Mouse (Mus musculus): ENCODE measurements at regions not wholly inside any gene's neighbourhood (a gene's known extent, or its start where the extent isn't known, plus 50 kb on each side); places are given as distances from the start of the nearest gene placed in this dataset.

GRCm38 (mm10) chr13:97491865-97492847, 251.3 kb downstream of the Enc1 start:
- Histone ChIP-seq H3ac (ENCODE audit: control insufficient read depth, insufficient read length, low read depth) (no peak overlapping the region), H3K4me3 (ENCODE audit: insufficient read depth, poor library complexity, severe bottlenecking) (no peak overlapping the region), H3K36me3 (ENCODE audit: control insufficient read depth, insufficient read depth) (no peaks in the 10 kb centered on the region), H3K79me3 (ENCODE audit: low read depth) (no peaks in the 10 kb centered on the region), H3K79me2 (ENCODE audit: control insufficient read depth, insufficient read depth) (no peaks in the 10 kb centered on the region), H3K27me3 (ENCODE audit: control insufficient read depth, insufficient read depth, insufficient read length) (no peaks in the 10 kb centered on the region)
- no peak for TF ChIP-seq MYOD1 (IDR thresholded peaks at IDR 0.05; ENCODE audit: control insufficient read depth, insufficient read length, low read depth)
- no peak for TF ChIP-seq MAX (IDR thresholded peaks at IDR 0.05)
- TF ChIP-seq CTCF (IDR thresholded peaks at IDR 0.05; ENCODE audit: control insufficient read depth, insufficient read depth, insufficient read length) = no peak
- TF ChIP-seq USF1 (IDR thresholded peaks at IDR 0.05; ENCODE audit: low read depth) = no peak
- TF ChIP-seq MYOG (IDR thresholded peaks at IDR 0.05; ENCODE audit: control insufficient read depth, extremely low read depth, insufficient read length) = no peak
- TF ChIP-seq FOSL1 (IDR thresholded peaks at IDR 0.05; ENCODE audit: insufficient read depth, low read length, poor library complexity, severe bottlenecking) = no peak
- no peak for TF ChIP-seq CEBPB (IDR thresholded peaks at IDR 0.05; ENCODE audit: low read depth)

GRCm38 (mm10) chr13:97490131-97490530, 249.2 kb downstream of the Enc1 start:
- Histone ChIP-seq H3K4me3 (ENCODE audit: insufficient read depth, poor library complexity, severe bottlenecking) (no peak overlapping the region), H3K36me3 (ENCODE audit: control insufficient read depth, insufficient read depth) (no peaks in the 10 kb centered on the region), H3K79me3 (ENCODE audit: low read depth) (no peaks in the 10 kb centered on the region), H3ac (ENCODE audit: control insufficient read depth, insufficient read length, low read depth) (no peak overlapping the region), H3K79me2 (ENCODE audit: control insufficient read depth, insufficient read depth) (no peaks in the 10 kb centered on the region), H3K27me3 (ENCODE audit: control insufficient read depth, insufficient read depth, insufficient read length) (no peaks in the 10 kb centered on the region)
- TF ChIP-seq MYOG (IDR thresholded peaks at IDR 0.05; ENCODE audit: control insufficient read depth, extremely low read depth, insufficient read length) (no peak), CEBPB (IDR thresholded peaks at IDR 0.05; ENCODE audit: low read depth) (no peak), FOSL1 (IDR thresholded peaks at IDR 0.05; ENCODE audit: insufficient read depth, low read length, poor library complexity, severe bottlenecking) (no peak), USF1 (IDR thresholded peaks at IDR 0.05; ENCODE audit: low read depth) (no peak), MYOD1 (IDR thresholded peaks at IDR 0.05; ENCODE audit: control insufficient read depth, insufficient read length, low read depth) (no peak), MAX (IDR thresholded peaks at IDR 0.05) (no peak), CTCF (IDR thresholded peaks at IDR 0.05; ENCODE audit: control insufficient read depth, insufficient read depth, insufficient read length) (no peak)

DNA sequence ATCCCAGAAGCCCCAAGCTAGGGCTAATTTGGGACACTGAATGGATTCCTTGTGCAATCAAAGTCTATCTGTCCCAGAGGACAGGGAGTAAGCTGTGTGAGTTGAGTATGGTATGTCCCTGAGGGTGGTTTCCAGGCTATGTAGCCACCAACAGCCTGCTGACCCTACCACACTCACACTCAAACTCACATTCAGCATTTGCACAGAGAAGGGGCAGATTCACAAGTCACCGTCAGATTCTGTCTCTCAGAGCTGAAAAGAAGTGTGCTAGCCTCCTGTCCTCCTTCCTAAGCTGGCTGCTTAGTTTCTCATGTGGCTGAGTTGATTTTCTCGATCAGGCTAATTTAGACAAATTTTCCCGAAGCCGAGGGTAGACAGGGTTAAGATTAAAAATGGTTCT, 248.8 kb downstream of the Enc1 start:
- Histone ChIP-seq H3K36me3 (ENCODE audit: control insufficient read depth, insufficient read depth) (no peaks in the 10 kb centered on the region), H3K4me3 (ENCODE audit: insufficient read depth, poor library complexity, severe bottlenecking) (no peak overlapping the region), H3K79me2 (ENCODE audit: control insufficient read depth, insufficient read depth) (no peaks in the 10 kb centered on the region), H3K79me3 (ENCODE audit: low read depth) (no peaks in the 10 kb centered on the region), H3K27me3 (ENCODE audit: control insufficient read depth, insufficient read depth, insufficient read length) (no peaks in the 10 kb centered on the region), H3ac (ENCODE audit: control insufficient read depth, insufficient read length, low read depth) (no peak overlapping the region)
- no peak for TF ChIP-seq MAX (IDR thresholded peaks at IDR 0.05)
- TF ChIP-seq CTCF (IDR thresholded peaks at IDR 0.05; ENCODE audit: control insufficient read depth, insufficient read depth, insufficient read length) = no peak
- no peak for TF ChIP-seq MYOG (IDR thresholded peaks at IDR 0.05; ENCODE audit: control insufficient read depth, extremely low read depth, insufficient read length)
- no peak for TF ChIP-seq USF1 (IDR thresholded peaks at IDR 0.05; ENCODE audit: low read depth)
- no peak for TF ChIP-seq FOSL1 (IDR thresholded peaks at IDR 0.05; ENCODE audit: insufficient read depth, low read length, poor library complexity, severe bottlenecking)
- no peak for TF ChIP-seq MYOD1 (IDR thresholded peaks at IDR 0.05; ENCODE audit: control insufficient read depth, insufficient read length, low read depth)
- no peak for TF ChIP-seq CEBPB (IDR thresholded peaks at IDR 0.05; ENCODE audit: low read depth)

DNA sequence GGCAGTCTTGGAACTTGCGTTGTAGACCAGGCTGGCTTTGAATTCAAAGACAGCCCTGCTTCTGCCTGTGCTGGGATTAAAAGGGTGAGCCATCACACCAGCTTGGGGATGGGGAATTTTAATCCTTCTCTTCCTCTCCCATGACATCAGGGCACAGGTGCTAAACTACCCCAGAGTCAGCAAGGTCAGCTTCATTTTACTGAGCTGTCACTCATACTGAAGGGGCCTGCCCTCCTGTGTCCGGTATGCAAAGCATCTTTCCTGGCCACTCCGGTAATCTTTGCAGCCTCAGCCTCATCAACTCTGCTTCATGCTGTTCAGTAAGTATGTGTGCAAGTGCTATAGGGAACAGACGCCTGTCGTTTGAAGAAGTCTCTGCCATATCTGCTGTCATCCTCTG, 248.1 kb downstream of the Enc1 start:
- Histone ChIP-seq H3K4me3 (ENCODE audit: insufficient read depth, poor library complexity, severe bottlenecking) (no peak overlapping the region), H3K36me3 (ENCODE audit: control insufficient read depth, insufficient read depth) (no peaks in the 10 kb centered on the region)

DNA sequence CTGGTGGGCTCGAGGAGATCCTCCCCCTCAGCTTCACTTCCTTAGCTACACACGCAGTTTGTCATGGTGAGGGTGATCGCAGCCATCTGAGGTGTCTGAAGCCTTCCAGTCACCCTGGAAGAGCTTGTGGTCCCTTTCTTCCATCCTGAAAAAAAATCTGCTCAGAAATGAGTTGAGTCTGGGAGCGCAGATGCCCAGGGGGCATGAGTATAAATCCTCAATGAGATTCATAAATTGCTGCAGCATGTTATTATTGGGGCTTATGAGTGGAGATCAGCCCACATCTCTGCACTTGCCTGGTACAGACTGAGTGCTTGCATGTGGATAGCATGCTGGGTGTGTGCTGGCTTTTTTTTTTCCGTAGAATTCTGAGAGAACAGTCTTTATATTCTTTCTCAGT, 247.6 kb downstream of the Enc1 start:
- TF ChIP-seq MAX (IDR thresholded peaks at IDR 0.05) = no peak
- no peak for TF ChIP-seq CEBPB (IDR thresholded peaks at IDR 0.05; ENCODE audit: low read depth)
- no peak for TF ChIP-seq FOSL1 (IDR thresholded peaks at IDR 0.05; ENCODE audit: insufficient read depth, low read length, poor library complexity, severe bottlenecking)
- TF ChIP-seq MYOG (IDR thresholded peaks at IDR 0.05; ENCODE audit: control insufficient read depth, extremely low read depth, insufficient read length) = no peak
- TF ChIP-seq MYOD1 (IDR thresholded peaks at IDR 0.05; ENCODE audit: control insufficient read depth, insufficient read length, low read depth) = no peak
- no peak for TF ChIP-seq USF1 (IDR thresholded peaks at IDR 0.05; ENCODE audit: low read depth)
- TF ChIP-seq CTCF (IDR thresholded peaks at IDR 0.05; ENCODE audit: control insufficient read depth, insufficient read depth, insufficient read length) = no peak
- no peaks in the 10 kb centered on the region for H3K79me2 ChIP-seq (ENCODE audit: control insufficient read depth, insufficient read depth)
- H3K4me3 ChIP-seq (ENCODE audit: insufficient read depth, poor library complexity, severe bottlenecking) = no peak overlapping the region
- H3ac ChIP-seq (ENCODE audit: control insufficient read depth, insufficient read length, low read depth) = no peak overlapping the region
- no peaks in the 10 kb centered on the region for H3K27me3 ChIP-seq (ENCODE audit: control insufficient read depth, insufficient read depth, insufficient read length)
- no peaks in the 10 kb centered on the region for H3K79me3 ChIP-seq (ENCODE audit: low read depth)
- H3K36me3 ChIP-seq (ENCODE audit: control insufficient read depth, insufficient read depth) = no peaks in the 10 kb centered on the region

More for the DNA sequence above, 248.1 kb downstream of the Enc1 start:
- Histone ChIP-seq H3K27me3 (ENCODE audit: control insufficient read depth, insufficient read depth, insufficient read length) (no peaks in the 10 kb centered on the region), H3K79me3 (ENCODE audit: low read depth) (no peaks in the 10 kb centered on the region), H3K79me2 (ENCODE audit: control insufficient read depth, insufficient read depth) (no peaks in the 10 kb centered on the region), H3ac (ENCODE audit: control insufficient read depth, insufficient read length, low read depth) (no peak overlapping the region)
- no peak for TF ChIP-seq MAX (IDR thresholded peaks at IDR 0.05)
- peak; percentile 59 for TF ChIP-seq MYOD1 (IDR thresholded peaks at IDR 0.05; ENCODE audit: control insufficient read depth, insufficient read length, low read depth)

Data from C2C12 (cell line).